Mouse (Mus musculus) liver, adult (tissue): ENCODE data around the gene Gtf2a1.

ENCODE experiments used
- GATA4 ChIP-seq: IDR thresholded peaks from 2 replicates; pipeline ENCODE4 v1.6.1; 2014; ENCODE audit warnings: mild to moderate bottlenecking, low read length; ENCODE audit not compliant: insufficient replicate concordance

Gtf2a1 gene

GRCm38 (mm10) chr12:91587491-91588033 lies 2.7 kb downstream of the Gtf2a1 start:
- no peak for TF ChIP-seq GATA4

DNA sequence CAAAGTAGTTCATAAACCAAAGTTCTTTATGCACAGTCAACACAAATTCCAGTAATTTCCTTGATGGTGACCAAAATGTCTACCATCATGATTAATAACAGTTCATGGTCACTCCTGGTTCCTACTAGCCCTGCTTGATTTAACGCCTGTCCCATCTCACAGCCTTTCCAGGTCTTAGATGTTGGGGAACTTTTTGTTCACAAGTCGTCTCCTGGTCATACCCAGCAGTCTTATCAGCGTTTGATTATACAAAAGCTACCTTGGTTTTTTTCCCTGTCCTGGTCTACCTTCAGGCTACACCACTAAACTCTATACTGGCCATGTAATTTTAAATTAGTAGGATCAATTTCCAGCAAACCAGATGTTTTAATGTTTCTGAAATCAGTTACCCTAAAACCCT lies 3.2 kb downstream of the Gtf2a1 start:
- no peak for TF ChIP-seq GATA4

DNA sequence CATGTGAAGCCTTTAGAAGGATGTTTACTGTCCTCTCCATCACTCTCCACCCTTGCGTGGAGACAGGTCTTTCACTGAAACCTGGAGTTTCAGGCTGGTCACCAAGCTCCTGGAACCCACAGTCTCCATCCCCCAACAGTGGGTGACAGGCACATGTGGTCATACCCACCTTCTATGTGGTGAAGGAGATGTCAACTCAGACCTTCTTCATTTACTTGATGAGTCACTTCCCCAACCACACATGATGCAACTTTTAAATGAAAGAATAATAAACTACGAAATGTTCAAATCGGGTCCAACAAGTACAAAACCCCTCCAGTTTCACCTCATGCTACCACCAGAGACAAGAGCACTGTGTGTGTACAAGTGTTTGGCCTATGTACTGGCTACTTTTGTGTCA lies 5.1 kb downstream of the Gtf2a1 start:
- TF ChIP-seq GATA4 = no peak

GRCm38 (mm10) chr12:91583409-91583808 lies 6.9 kb downstream of the Gtf2a1 start:
- no peak for TF ChIP-seq GATA4

DNA sequence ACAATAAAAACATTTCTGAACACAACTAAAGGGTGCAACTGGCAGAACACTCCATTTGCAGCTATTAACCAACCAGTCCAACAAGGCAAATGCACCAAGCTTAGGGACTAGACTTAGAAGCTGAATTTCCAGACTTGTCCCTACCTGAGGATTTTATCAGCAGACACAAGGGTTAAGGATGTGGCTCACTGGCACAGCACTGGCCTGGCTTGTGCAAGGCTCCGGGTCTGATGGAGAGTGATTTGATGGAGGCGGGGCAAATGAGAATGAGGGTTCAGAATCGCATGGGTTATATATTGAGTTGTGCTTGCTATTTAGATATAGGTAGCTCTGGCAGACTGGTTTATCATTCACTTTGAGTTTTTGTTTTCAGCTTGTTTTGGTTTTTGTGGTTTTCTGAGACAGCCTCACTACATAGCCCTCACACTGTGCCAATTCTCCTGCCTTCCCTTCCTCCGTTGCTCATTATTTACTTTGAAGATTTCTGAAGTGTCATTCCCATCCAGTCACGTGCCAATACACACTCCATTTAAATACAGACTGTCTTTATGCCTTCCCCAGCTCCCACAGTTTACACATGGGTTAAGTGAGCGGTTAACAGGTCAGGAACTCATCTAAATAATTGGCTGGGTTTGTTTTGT lies 7.8 kb downstream of the Gtf2a1 start:
- TF ChIP-seq GATA4 = no peak

DNA sequence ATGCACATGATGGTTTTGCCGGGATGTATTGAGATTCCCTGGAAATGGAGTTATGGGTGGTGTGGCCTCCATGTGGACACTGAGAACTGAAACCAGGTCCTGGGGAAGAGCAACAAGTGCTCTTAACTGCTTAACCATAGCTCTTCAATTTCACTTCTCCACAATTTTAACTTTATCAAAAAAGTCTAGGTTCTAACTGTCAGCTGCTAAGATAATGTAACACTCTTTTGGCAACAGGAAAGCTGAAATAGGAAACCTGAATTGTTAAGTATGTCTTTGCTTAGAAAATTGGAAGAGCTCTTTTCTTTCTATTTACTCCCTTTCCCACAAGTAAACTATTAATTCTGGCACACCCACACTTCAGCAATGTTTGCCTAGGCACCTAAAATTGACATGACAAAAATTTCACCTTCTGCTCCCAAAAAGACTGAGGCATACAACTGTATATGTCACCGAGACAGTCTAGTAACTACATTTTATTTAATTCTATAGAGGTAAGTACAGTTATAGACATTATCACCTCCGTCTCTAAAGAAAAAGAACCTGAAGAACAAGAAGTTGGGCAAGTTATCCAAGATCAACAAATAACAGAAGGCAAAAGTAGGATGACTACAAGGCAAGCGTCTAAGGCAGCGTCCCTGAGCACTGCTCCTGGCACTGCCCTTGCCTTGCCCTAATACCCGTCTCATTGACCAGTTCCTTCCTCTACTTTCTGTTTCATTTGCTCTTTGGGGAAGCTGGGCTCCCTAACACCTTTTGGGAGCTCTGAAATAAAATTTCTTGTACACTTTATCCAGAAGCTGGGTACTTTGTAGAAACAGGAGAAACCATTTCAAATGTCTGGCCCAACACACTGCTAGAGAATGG lies 8.8 kb downstream of the Gtf2a1 start:
- TF ChIP-seq GATA4 = no peak

DNA sequence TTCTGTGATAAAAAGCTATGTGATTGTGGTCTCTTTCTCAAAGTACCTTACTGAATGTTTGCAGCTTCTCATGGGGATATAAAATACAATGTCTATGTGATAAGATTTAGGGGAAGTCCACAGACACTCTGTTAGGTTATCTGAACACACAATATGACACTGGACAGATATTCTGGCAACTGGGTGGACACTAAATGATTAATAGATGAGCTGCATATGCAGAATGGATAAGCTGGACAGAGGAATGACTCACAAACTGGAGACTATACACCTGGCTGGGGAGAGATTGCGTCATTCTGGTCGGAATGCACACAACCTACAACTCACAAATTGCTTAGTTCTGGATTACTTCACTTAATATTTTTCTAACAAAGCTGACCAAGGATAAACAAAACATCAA lies 10.6 kb downstream of the Gtf2a1 start:
- TF ChIP-seq GATA4 = no peak

GRCm38 (mm10) chr12:91571708-91572107 lies 18.6 kb downstream of the Gtf2a1 start:
- TF ChIP-seq GATA4 = no peak

DNA sequence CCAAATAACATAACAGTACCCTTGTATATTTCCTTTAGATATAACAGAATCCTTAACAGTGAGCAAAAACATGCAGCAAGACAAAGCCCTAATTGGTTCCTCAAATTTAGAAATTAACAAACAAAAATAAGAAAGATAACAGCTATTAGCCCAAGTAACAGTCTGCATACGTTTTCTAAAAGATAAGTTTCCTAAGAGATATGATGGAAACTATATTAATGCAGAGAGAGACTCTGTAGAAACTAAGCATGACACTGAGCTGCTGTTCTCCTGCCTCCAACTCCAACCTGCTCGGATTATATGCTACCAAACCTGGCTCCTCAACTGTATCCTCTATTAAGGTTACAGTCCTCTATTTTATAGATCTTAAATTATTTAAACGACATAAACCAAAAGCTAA lies 21.0 kb downstream of the Gtf2a1 start:
- no peak for TF ChIP-seq GATA4

DNA sequence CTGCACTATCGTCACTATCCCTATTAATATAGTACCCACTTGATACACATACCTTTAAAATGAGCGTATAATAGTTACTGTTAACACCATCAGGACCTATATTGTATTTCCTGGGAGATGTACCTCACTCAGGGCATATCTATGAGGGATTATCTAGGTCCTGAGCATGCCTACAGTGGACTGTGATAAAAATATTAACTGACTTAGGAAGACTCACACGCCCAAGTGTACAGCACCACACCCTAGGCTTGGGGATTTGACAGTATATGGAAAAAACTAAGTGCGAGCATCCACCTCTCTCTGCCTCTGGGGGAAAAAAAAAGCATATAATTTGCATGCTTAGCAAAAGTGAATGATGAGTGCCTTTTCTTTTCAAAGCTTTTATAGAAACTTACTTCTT lies 23.1 kb downstream of the Gtf2a1 start:
- TF ChIP-seq GATA4 = no peak

DNA sequence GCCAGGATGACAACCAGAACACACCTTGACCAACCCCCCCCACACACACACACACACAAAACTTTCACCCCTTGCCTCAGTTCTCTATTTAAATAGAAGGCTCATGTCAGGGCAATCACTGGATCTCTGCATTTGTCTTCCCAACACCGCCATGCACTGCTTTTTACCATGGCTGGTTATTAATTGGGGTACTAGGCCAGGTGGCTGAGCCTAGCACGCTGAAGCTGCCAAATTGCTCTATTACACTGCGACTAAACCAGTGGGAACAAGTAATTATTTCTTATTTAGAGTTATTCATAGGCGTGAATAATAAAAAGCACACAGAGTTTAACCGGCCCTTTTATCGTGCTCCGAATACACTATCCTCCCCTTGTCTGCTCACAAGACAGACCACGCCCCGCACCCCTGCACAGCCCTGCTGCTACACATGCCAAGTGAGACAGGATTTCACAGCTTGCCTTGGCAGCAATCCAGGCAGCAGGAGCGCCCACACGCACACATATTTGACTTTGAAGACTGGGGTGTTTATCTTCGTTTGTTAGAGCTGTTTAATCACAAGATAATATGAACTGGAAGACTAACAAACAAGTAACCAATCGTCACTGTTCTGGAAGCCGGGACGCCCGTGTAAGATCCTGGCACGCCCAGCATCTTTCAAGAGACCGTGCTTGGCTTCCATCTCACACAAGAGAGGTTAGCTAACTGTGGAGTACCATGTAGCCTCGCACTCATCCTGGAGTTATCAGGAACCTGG lies 38.3 kb downstream of the Gtf2a1 start:
- TF ChIP-seq GATA4 = no peak

DNA sequence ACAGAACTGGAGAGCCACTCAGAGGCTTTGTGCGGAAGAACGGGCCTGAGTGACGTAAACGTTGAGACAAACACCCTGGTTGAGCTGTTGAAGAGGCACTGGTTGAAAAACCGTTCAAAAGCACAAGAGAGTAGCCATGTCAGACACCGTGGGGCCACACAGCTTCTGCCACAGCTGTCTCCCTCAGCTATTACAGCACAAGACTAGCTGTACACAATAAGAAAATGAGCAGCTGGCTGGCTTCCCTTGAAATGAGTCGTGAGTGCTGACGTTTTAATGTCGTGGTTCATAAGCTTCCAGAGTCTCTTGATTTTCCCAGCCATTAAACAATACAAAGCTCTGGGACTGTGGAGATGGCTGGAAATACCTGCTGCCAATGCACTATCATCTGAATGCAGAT lies 40.8 kb downstream of the Gtf2a1 start:
- TF ChIP-seq GATA4 = no peak

DNA sequence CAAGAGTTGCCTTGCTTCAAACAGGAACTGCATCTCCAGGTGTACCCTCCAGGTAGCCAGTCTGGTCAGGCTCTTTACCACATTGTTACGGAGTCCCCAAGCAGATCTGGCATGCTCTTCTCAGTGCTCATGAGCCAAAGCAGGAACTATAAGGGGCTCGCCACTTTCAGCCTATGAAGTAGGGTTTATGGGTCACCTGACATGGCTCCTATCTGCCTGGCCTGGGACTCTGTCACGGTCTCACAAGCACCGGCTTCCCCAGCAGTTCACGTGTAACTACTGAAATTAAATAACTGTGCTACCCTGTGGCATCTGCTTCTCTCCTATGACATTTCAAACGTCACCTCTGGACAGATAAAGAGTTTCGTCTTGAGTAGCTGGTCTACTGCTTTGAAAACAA lies 50.1 kb downstream of the Gtf2a1 start:
- TF ChIP-seq GATA4 = no peak

DNA sequence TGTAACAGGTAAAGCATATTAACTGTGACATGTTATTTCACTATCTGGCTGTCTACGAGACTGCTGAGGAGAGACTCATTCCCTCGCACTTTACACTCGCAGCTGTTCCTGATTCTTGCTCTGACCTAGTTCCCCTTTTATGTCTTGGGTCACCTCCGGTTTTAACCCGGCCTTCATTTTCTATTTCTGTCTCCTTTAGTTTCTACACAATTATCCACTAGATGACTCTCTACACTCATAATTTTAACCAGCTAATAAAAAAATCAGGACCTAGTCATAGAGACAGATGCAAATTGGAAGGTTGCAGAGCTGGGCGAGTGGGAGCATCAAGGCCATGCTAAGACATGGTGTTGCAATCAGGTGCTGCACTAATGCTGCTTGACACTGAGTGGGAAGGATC lies 55.8 kb downstream of the Gtf2a1 start:
- TF ChIP-seq GATA4 = no peak

GRCm38 (mm10) chr12:91523626-91524025 lies 66.7 kb downstream of the Gtf2a1 start:
- TF ChIP-seq GATA4 = no peak

DNA sequence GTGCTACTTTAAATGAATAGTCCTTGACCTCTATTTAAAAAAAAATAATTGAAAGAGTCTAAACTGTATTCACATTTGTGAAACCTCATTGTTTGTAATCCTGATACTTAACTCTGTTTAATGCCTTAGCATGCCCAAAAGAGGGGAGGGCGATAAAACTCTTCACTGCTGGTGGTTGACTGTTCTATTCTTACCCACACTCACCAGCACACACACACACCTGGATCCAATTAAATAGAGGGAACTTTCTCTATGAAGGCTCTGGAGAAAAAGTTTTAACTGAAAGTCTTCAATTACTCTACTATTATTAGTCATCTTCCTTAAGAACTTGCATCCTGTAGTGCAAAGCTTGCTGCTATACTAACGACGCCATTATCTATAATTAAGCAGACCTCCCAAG lies 72.5 kb downstream of the Gtf2a1 start:
- no peak for TF ChIP-seq GATA4

- TF ChIP-seq GATA4 = no peak
Measured at GRCm38 (mm10) chr12:91513980-91514379, 76.3 kb downstream of the Gtf2a1 start.
